Comparison of ENCODE assay signal across 26 mouse cellular contexts in the genomic region with DNA sequence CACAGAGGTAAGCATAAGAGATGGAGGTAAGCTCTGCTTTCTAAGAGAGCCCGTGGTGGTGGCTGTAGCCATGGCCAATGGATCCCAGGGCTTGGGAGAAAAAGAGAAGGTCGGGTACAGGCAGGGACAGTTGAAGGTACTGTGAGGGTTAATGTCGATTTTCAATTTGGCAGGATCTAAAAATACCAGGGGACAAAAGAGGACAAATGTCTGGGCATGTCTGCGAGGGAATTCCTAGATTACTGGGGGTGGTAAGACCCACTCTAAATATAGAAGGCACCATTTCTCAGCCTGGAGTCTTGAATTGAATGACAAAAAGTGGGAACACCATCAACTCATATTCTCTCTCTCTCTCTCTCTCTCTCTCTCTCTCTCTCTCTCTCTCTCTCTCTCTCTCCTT. TPM values are rescaled to one million over a fixed set of nuclear protein-coding genes. Genes with fewer than 3 reads are reported as not detected.
DNase-seq lines count a peak whose midpoint lies in the region; ATAC-seq and TF ChIP-seq lines count a peak whose summit lies in the region.
"Had no signal": no experiment of that assay in that cellular context is flagged by ENCODE, and none has a peak within 500 bp of the region (broad histone marks: within the 10 kb centered on the region; RNA-seq: fewer than 3 reads in every experiment).

No protein-coding gene starts in this region.

- no peak overlapping the region for H3K9ac ChIP-seq in heart, embryonic 15.5 days
- H3K9ac ChIP-seq: embryonic facial prominence, embryonic 15.5 days; hindbrain, embryonic 14.5 days; intestine, embryonic 15.5 days had no signal

- no peak overlapping the region for H3K4me2 ChIP-seq in heart, embryonic 15.5 days
- H3K4me2 ChIP-seq: embryonic facial prominence, embryonic 15.5 days; hindbrain, embryonic 14.5 days; intestine, embryonic 15.5 days had no signal

- peak overlapping the region; percentile 67; the same call in 1 of the 2 replicates for H3K27ac ChIP-seq in heart, embryonic 10.5 days
- peak overlapping the region; percentile 70 for H3K27ac ChIP-seq in heart, embryonic 15.5 days
- no peak overlapping the region for H3K27ac ChIP-seq in cerebellum, adult 2 months (ENCODE audit: insufficient read depth, low read length)
- H3K27ac ChIP-seq: embryonic facial prominence, embryonic 15.5 days; forebrain, embryonic 10.5 days; gastrocnemius, adult 2 months; heart, adult 2 months; hindbrain, embryonic 10.5 days; hindbrain, embryonic 14.5 days; intestine, embryonic 15.5 days had no signal

- no peak for TF ChIP-seq POLR2A in cerebellum, adult 2 months (IDR thresholded peaks at IDR 0.05; ENCODE audit: borderline replicate concordance, insufficient read depth, low read length)

- WGBS in heart, embryonic 10.5 days, result 45% methylated on average over 4 of the region's 4 CpGs
- 48% methylated on average over 4 of the region's 4 CpGs for WGBS in heart, embryonic 15.5 days
- WGBS in cerebellum, adult 2 months, result 47% methylated on average over 4 of the region's 4 CpGs

- TF ChIP-seq CTCF in cerebellum, adult 2 months (IDR thresholded peaks at IDR 0.05; ENCODE audit: borderline replicate concordance, insufficient read depth, low read depth, low read length), result no peak

- no peaks in the 10 kb centered on the region for H3K36me3 ChIP-seq in heart, embryonic 10.5 days
- no peaks in the 10 kb centered on the region for H3K36me3 ChIP-seq in heart, embryonic 15.5 days
- H3K36me3 ChIP-seq: embryonic facial prominence, embryonic 15.5 days; hindbrain, embryonic 10.5 days; intestine, embryonic 15.5 days had no signal

- no peaks in the 10 kb centered on the region for H3K9me3 ChIP-seq in heart, embryonic 10.5 days
- H3K9me3 ChIP-seq in heart, embryonic 15.5 days (replicated peaks), result no peaks in the 10 kb centered on the region
- H3K9me3 ChIP-seq: embryonic facial prominence, embryonic 15.5 days; hindbrain, embryonic 10.5 days; intestine, embryonic 15.5 days had no signal

- ATAC-seq in heart, embryonic 15.5 days (replicated peaks; ENCODE audit: insufficient number of reproducible peaks, insufficient read depth, low FRiP score, low read depth), result no peak
- ATAC-seq: activated CD4-positive, CD25-positive, alpha-beta regulatory T cell, adult 4 months; forebrain, embryonic 14.5 days; intestine, embryonic 15.5 days; Patski had no signal

- DNase-seq in heart, adult 8-10 months (ENCODE audit: low spot score), result peak; percentile 17
- DNase-seq in heart, embryonic 10.5 days (ENCODE audit: low spot score), result no peak
- DNase-seq in heart, postnatal 4 days, result peak; percentile 23
- no peak for DNase-seq in cerebellum, adult 2 months
- DNase-seq in kidney, adult 18-20 months, result no peak
- DNase-seq: adrenal gland, adult 2 months; adrenal gland, postnatal 25 days; cerebellum, adult 8-10 months; cerebellum, postnatal 14 days; embryo, embryonic 11 days; gastrocnemius, adult 2 months; gastrocnemius, postnatal 36 days; kidney, adult 2 months had no signal

- peaks cover 17% of the 10 kb centered on the region for H3K4me1 ChIP-seq in heart, embryonic 10.5 days
- peaks cover 17% of the 10 kb centered on the region for H3K4me1 ChIP-seq in heart, embryonic 15.5 days (replicated peaks)
- no peaks in the 10 kb centered on the region for H3K4me1 ChIP-seq in cerebellum, adult 2 months (ENCODE audit: control insufficient read depth, insufficient read depth, low read length)
- H3K4me1 ChIP-seq: embryonic facial prominence, embryonic 15.5 days; hindbrain, embryonic 10.5 days; intestine, embryonic 15.5 days had no signal

- H3K27me3 ChIP-seq in heart, embryonic 10.5 days (ENCODE audit: insufficient read depth, poor library complexity, severe bottlenecking), result no peaks in the 10 kb centered on the region
- no peaks in the 10 kb centered on the region for H3K27me3 ChIP-seq in heart, embryonic 15.5 days
- H3K27me3 ChIP-seq in cerebellum, adult 2 months (ENCODE audit: control insufficient read depth, insufficient read depth, low read length), result no peaks in the 10 kb centered on the region
- H3K27me3 ChIP-seq: CH12.LX; embryonic facial prominence, embryonic 15.5 days; intestine, embryonic 15.5 days had no signal

- H3K4me3 ChIP-seq in heart, embryonic 10.5 days, result 0 out of 2 replicates have a peak overlapping the region, but pooled peaks have one; percentile 15
- no peak overlapping the region for H3K4me3 ChIP-seq in heart, embryonic 15.5 days
- H3K4me3 ChIP-seq in cerebellum, adult 2 months (replicated peaks; ENCODE audit: insufficient read depth, low read depth, low read length), result no peak overlapping the region
- H3K4me3 ChIP-seq: embryonic facial prominence, embryonic 15.5 days; erythroblast, embryonic 14.5 days; forebrain, embryonic 10.5 days; gastrocnemius, adult 2 months; heart, adult 2 months; hindbrain, embryonic 10.5 days; intestine, embryonic 15.5 days had no signal

RNA-seq across cellular contexts. Expression of gene Scn11a, which starts 30.8 kb away (rescaled TPM):
- total RNA-seq in heart, adult 8-10 months (2022), result under 1 TPM in 1 of 4 experiments, not detected in 3; 0.09 TPM
- 0.05 and 0.06 TPM in 2 replicates for polyA plus RNA-seq in heart, embryonic 10.5 days (2016; fragmentation: Nextera tagmentation; extraction: Ambion mirVana)
- 0.03 and 0.04 TPM in 2 replicates for polyA plus RNA-seq in heart, embryonic 15.5 days (2015; fragmentation: Nextera tagmentation; extraction: Ambion mirVana)
- total RNA-seq in heart, postnatal 4 days (2021), result under 1 TPM; 0.09 to 0.14 TPM
- polyA plus RNA-seq in cerebellum, adult 2 months (2012; rRNA removed), result 0.08 and 0.11 TPM in 2 replicates
- total RNA-seq: adrenal gland, adult 2 months; adrenal gland, postnatal 25 days; common myeloid progenitor, adult 5-6 weeks; gastrocnemius, adult 2 months; gastrocnemius, postnatal 36 days had no signal
- polyA plus RNA-seq: adrenal gland, adult 2 months; erythroblast, embryonic 14.5 days; intestine, embryonic 15.5 days; Patski had no signal

Comparison
In these comparisons a context has a peak if more than half of its experiments do, and no peak if none do; other contexts are left out.
1. DNase-seq: peak in heart, adult 8-10 months (single experiment) and heart, postnatal 4 days (single experiment); none in heart, embryonic 10.5 days (single experiment), cerebellum, adult 2 months (0 of 2) and kidney, adult 18-20 months (single experiment).